ENCODE assay signal across 8 mouse cellular contexts in genomic region chr11:33148338-33149087, GRCm38 (mm10). TPM values are rescaled to one million over a fixed set of nuclear protein-coding genes. Genes with fewer than 3 reads are reported as not detected.
A peak's percentile ranks its signal among the peaks of the same experiment; 100 is the strongest.
DNase-seq lines count a peak whose midpoint lies in the region; ATAC-seq lines count a peak whose summit lies in the region.

No protein-coding gene starts in this region.

- no peaks in the 10 kb centered on the region for H3K27me3 ChIP-seq in hindbrain, embryonic 15.5 days

- peak overlapping the region; percentile 69 for H3K4me3 ChIP-seq in hindbrain, embryonic 15.5 days

- ATAC-seq in hindbrain, embryonic 15.5 days (ENCODE audit: low FRiP score, low read depth), result peak; percentile 75

- 7% methylated on average over 23 of the region's 23 CpGs for WGBS in hindbrain, embryonic 15.5 days

- peaks cover 35% of the 10 kb centered on the region for H3K4me1 ChIP-seq in hindbrain, embryonic 15.5 days (replicated peaks)

- peak overlapping the region; percentile 92 for H3K4me2 ChIP-seq in hindbrain, embryonic 15.5 days

- peak overlapping the region; percentile 82 for H3K27ac ChIP-seq in hindbrain, embryonic 15.5 days (replicated peaks)

- H3K9me3 ChIP-seq in hindbrain, embryonic 15.5 days, result no peaks in the 10 kb centered on the region

- peak overlapping the region; percentile 70; the same call in 1 of the 2 replicates for H3K9ac ChIP-seq in hindbrain, embryonic 15.5 days

- DNase-seq in adipocyte (ENCODE audit: low spot score), result peak; percentile 86
- peak; percentile 80 to 81 for DNase-seq in cerebellum, postnatal 25 days
- peak; percentile 82 for DNase-seq in gastrocnemius, adult 18-20 months (ENCODE audit: low spot score)
- DNase-seq in left cerebral cortex, adult 11 months (ENCODE audit: low spot score), result peak; percentile 68
- peak; percentile 87 for DNase-seq in lung, postnatal 36 days
- DNase-seq in right cerebral cortex, adult 18-20 months, result peak; percentile 57
- peak; percentile 64 to 74 for DNase-seq in urinary bladder, postnatal 36 days (ENCODE audit: low spot score in 2 of 2)

- H3K36me3 ChIP-seq in hindbrain, embryonic 15.5 days, result peaks cover 42% of the 10 kb centered on the region

RNA-seq across cellular contexts. Expression of gene Fgf18, which starts 1.3 kb away (rescaled TPM):
- total RNA-seq in gastrocnemius, adult 18-20 months (2021), result 1 to 10 TPM; 1.0 to 1.1 TPM
- 7.1 and 7.4 TPM in 2 replicates for polyA plus RNA-seq in hindbrain, embryonic 15.5 days (2015; fragmentation: Nextera tagmentation; extraction: Ambion mirVana)

RNA-seq across cellular contexts. Expression of gene Npm1, which starts 14.5 kb away (rescaled TPM):
- 100 to 1,000 TPM; 118 to 128 TPM for total RNA-seq in gastrocnemius, adult 18-20 months (2021)
- 377 and 402 TPM in 2 replicates for polyA plus RNA-seq in hindbrain, embryonic 15.5 days (2015; fragmentation: Nextera tagmentation; extraction: Ambion mirVana)

RNA-seq across cellular contexts. Expression of gene Tlx3, which starts 54.9 kb away (rescaled TPM):
- not detected for total RNA-seq in gastrocnemius, adult 18-20 months (2021)
- polyA plus RNA-seq in hindbrain, embryonic 15.5 days (2015; fragmentation: Nextera tagmentation; extraction: Ambion mirVana), result 15.0 and 18.1 TPM in 2 replicates

Comparison
In these comparisons a context has a peak if more than half of its experiments do, and no peak if none do; other contexts are left out.
1. Peak in every context shown above with its lines: DNase-seq, ATAC-seq, H3K4me3 ChIP-seq and H3K27ac ChIP-seq.